Mouse (Mus musculus): ENCODE measurements around the gene Smg6. TPM values are rescaled to one million over a fixed set of nuclear protein-coding genes. Genes with fewer than 3 reads are reported as not detected.
"Not testable (repeated sequence)": the region's sequence is repeated elsewhere in the genome, so short reads cannot be mapped to it uniquely, and the experiment has no call there.

Gene Smg6
- polyA plus RNA-seq, 1 experiment from 2014 or later = 21.3 TPM

DNA sequence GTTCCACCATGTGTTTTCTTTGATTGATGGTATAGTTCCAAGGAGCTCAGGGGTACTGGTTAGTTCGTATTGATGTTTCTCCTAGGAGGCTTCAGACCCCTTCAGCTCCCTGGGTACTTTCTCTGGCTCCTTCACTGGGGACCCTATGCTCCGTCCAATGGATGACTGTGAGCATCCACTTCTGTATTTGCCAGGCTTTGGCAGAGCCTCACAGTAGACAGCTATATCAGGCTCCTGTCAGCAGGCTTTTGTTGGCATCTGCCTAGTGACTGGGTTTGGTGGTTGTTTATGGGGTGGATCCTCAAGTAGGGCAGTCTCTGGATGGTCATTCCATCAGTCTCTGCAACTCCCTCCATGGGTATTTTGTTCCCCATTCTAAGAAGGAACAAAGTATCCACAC lies 83.9 kb downstream of the Smg6 start:
- H3K9ac ChIP-seq; H3K4me2 ChIP-seq (replicated peaks): not testable (repeated sequence)
- WGBS = 96% methylated on average over 2 of the region's 2 CpGs

GRCm38 (mm10) chr11:75012997-75013694 lies 87.5 kb downstream of the Smg6 start:
- Histone ChIP-seq H3K27ac (no peak overlapping the region), H3K9ac (no peak overlapping the region), H3K4me2 (replicated peaks) (no peak overlapping the region), H3K9me3 (no peaks in the 10 kb centered on the region), H3K27me3 (replicated peaks) (no peaks in the 10 kb centered on the region), H3K4me1 (peaks cover 26% of the 10 kb centered on the region), H3K4me3 (no peak overlapping the region), H3K36me3 (no peaks in the 10 kb centered on the region)
- no peak for ATAC-seq (ENCODE audit: low FRiP score, low read depth)
- 47% methylated on average over 12 of the region's 12 CpGs for WGBS

More for the DNA sequence above, 83.9 kb downstream of the Smg6 start:
- ATAC-seq (ENCODE audit: low FRiP score, low read depth); H3K27ac ChIP-seq; H3K36me3 ChIP-seq; H3K27me3 ChIP-seq (replicated peaks); H3K9me3 ChIP-seq; H3K4me3 ChIP-seq: not testable (repeated sequence)
- H3K4me1 ChIP-seq = peaks cover 16% of the 10 kb centered on the region

DNA sequence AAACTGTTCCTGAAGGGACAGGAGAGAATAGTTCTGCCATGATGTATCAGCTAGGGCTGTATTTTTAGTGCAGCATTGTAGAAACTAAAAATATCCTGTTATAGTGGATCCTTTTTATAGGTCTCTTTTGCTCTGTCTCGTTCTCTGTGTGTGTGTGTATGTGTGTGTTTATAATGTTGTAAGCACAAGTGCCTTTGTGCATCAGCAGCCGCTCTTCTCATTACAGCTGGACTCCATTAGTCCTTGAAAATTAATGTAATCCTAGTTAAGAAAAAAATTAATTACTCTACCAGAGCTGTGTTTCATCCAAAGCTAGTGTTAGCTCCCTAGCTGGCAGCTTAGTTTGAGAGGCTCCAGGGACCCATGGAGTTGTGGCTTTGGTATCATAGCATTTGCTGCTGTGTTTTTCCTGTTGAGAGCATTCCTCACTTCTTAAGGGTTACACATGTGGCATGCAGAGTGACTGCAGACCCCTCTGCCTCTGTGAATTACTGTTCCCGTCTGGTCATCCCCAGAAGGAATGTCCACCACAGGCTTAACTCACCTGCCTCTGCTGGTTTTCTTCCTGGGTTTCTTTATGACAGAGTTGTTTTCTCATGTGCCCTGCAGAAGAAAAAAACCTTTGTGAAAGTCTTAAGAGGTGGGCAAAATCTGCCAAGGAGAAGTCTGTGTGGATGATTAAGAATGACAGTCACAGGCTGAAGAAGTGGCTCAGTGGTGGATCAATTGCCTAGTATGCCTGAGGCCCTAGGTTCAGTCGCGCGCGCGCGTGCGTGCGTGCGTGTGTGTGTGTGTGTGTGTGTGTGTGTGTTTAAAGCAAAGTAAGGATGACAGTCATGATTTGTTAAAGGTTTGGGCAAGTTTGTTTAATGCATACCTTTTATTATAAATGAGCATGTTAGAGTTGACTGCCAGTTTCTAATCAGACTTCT lies 88.4 kb downstream of the Smg6 start:
- ATAC-seq (ENCODE audit: low FRiP score, low read depth) = no peak
- no peak overlapping the region for H3K9ac ChIP-seq

DNA sequence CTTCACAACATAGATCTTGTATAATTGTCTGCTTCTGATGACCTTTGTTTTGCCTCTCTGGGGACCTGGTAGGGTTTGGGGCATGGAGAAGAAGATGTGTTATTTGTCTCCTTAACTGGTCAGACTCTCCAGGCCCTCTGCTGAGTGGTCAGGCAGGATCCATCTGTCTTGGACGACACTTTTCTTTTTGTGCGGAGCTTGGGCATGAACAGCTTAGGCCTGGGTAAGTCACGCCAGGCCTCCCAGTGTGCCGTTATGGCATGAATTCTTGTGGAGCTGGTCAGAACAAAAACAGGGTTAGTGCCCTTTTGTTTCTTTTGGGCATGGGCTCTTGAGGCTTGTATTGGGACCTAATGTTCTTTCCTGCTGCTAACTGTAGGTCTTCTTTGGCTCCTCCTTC lies 89.2 kb downstream of the Smg6 start:
- no peaks in the 10 kb centered on the region for H3K9me3 ChIP-seq
- H3K4me1 ChIP-seq = peaks cover 26% of the 10 kb centered on the region
- no peak overlapping the region for H3K27ac ChIP-seq
- H3K9ac ChIP-seq = no peak overlapping the region
- no peak for ATAC-seq (ENCODE audit: low FRiP score, low read depth)
- H3K4me3 ChIP-seq = no peak overlapping the region
- 22% methylated on average over 4 of the region's 4 CpGs for WGBS
- H3K27me3 ChIP-seq (replicated peaks) = no peaks in the 10 kb centered on the region
- no peak overlapping the region for H3K4me2 ChIP-seq (replicated peaks)
- H3K36me3 ChIP-seq = no peaks in the 10 kb centered on the region

More for the DNA sequence above, 88.4 kb downstream of the Smg6 start:
- WGBS = 78% methylated on average over 12 of the region's 12 CpGs
- H3K4me1 ChIP-seq = peaks cover 26% of the 10 kb centered on the region
- no peaks in the 10 kb centered on the region for H3K36me3 ChIP-seq
- H3K9me3 ChIP-seq = no peaks in the 10 kb centered on the region
- H3K27ac ChIP-seq = no peak overlapping the region
- no peaks in the 10 kb centered on the region for H3K27me3 ChIP-seq (replicated peaks)
- no peak overlapping the region; the same call in 1 of the 2 replicates for H3K4me2 ChIP-seq (replicated peaks)
- no peak overlapping the region for H3K4me3 ChIP-seq

- Histone ChIP-seq H3K27ac (no peak overlapping the region), H3K27me3 (replicated peaks) (no peaks in the 10 kb centered on the region), H3K4me3 (no peak overlapping the region), H3K4me2 (replicated peaks) (no peak overlapping the region), H3K9ac (no peak overlapping the region), H3K9me3 (no peaks in the 10 kb centered on the region), H3K36me3 (no peaks in the 10 kb centered on the region), H3K4me1 (peaks cover 26% of the 10 kb centered on the region)
- 60% methylated on average over 7 of the region's 7 CpGs for WGBS
- no peak for ATAC-seq (ENCODE audit: low FRiP score, low read depth)
Observed at GRCm38 (mm10) chr11:75015453-75015871, 89.8 kb downstream of the Smg6 start.

DNA sequence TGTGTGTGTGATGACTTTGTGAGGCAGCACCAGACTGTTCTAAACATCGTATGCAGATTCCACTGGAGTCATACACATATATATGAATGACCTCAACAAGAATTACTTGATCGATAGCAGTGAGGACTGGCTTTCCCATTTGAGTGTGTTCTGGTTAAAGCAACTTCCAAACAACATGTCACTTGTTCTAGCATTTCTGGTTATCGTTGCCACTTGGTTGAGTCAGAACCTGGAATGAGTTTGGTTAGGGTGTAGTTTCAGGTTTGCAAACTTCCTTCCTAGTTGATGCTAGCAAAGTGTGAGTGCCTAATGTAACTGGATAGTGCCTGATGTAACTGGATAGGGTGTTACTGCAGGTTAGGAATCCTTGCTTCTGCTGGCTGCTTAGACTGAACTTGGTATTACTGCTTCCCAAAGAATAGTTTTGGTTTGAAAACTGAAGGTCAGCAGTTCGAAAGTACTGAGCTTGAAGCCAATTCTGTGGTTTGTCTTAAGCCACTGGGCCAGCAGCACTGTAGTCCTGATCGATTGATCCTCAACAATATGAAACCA lies 90.8 kb downstream of the Smg6 start:
- Histone ChIP-seq H3K4me1 (peaks cover 26% of the 10 kb centered on the region), H3K9ac (no peak overlapping the region), H3K4me3 (no peak overlapping the region), H3K27ac (no peak overlapping the region), H3K4me2 (replicated peaks) (no peak overlapping the region), H3K27me3 (replicated peaks) (no peaks in the 10 kb centered on the region), H3K9me3 (no peaks in the 10 kb centered on the region), H3K36me3 (no peaks in the 10 kb centered on the region; the same call in 1 of the 2 replicates)
- 94% methylated on average over 5 of the region's 5 CpGs for WGBS
- no peak for ATAC-seq (ENCODE audit: low FRiP score, low read depth)

DNA sequence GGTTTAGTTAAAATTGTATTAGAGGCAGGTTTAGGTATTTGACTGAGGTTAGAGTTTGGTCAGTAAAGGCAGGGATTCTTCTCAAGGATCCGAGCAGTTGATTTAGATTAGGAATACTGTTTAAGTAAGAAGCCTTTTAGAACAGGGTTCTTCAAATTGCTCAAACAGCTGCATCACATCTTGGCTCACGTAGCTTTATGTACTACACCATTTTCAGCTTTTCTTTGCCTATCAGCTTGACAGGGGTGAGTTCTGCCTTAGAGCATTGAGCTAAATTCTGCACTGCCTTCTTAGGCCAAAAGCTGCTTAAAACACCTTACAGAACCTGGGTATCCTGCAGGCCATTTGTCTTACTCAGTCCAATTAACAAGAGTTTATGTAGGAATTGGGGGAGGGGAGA lies 92.2 kb downstream of the Smg6 start:
- 84% methylated on average over 2 of the region's 2 CpGs for WGBS
- no peak overlapping the region for H3K27ac ChIP-seq
- peaks cover 24% of the 10 kb centered on the region for H3K4me1 ChIP-seq

GRCm38 (mm10) chr11:75026977-75027376 lies 101.4 kb downstream of the Smg6 start:
- ATAC-seq (ENCODE audit: low FRiP score, low read depth) = no peak
- Histone ChIP-seq H3K36me3 (peaks cover 5% of the 10 kb centered on the region; the same call in 1 of the 2 replicates), H3K4me2 (replicated peaks) (no peak overlapping the region), H3K4me3 (no peak overlapping the region), H3K9ac (no peak overlapping the region), H3K9me3 (no peaks in the 10 kb centered on the region), H3K4me1 (no peaks in the 10 kb centered on the region; the same call in 1 of the 2 replicates), H3K27ac (no peak overlapping the region), H3K27me3 (replicated peaks) (no peaks in the 10 kb centered on the region)
- WGBS = 88% methylated on average over 3 of the region's 3 CpGs

More for the DNA sequence above, 92.2 kb downstream of the Smg6 start:
- Histone ChIP-seq H3K9ac (no peak overlapping the region), H3K4me2 (replicated peaks) (no peak overlapping the region), H3K4me3 (no peak overlapping the region), H3K27me3 (replicated peaks) (no peaks in the 10 kb centered on the region), H3K9me3 (no peaks in the 10 kb centered on the region), H3K36me3 (no peaks in the 10 kb centered on the region; the same call in 1 of the 2 replicates)
- no peak for ATAC-seq (ENCODE audit: low FRiP score, low read depth)

DNA sequence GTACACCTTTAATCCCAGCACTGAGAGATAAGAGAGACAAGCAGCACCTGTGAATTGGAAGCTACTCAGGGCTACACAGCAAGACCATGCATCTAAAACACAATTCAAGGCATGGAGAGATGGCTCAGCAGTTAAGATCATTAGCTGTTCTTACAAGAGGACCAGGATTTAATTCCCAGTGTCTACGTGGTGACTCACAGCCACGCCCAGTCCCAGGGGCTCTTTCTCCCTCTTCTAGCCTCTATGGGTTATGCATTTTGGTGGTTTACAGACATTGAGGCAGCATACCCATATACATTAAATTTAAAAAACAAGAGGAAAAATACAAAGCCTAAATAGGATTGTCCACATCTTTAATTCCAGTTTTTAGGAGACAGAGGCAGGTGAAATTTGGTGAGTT lies 102.0 kb downstream of the Smg6 start:
- 81% methylated on average over 2 of the region's 2 CpGs for WGBS
- H3K4me3 ChIP-seq = no peak overlapping the region
- H3K36me3 ChIP-seq = peaks cover 5% of the 10 kb centered on the region; the same call in 1 of the 2 replicates
- H3K4me2 ChIP-seq (replicated peaks) = no peak overlapping the region
- H3K27me3 ChIP-seq (replicated peaks) = no peaks in the 10 kb centered on the region
- H3K9me3 ChIP-seq = no peaks in the 10 kb centered on the region
- H3K4me1 ChIP-seq = no peaks in the 10 kb centered on the region; the same call in 1 of the 2 replicates
- no peak for ATAC-seq (ENCODE audit: low FRiP score, low read depth)
- no peak overlapping the region for H3K27ac ChIP-seq
- H3K9ac ChIP-seq = no peak overlapping the region

GRCm38 (mm10) chr11:75031251-75031650 lies 105.6 kb downstream of the Smg6 start:
- Histone ChIP-seq H3K4me2 (replicated peaks) (no peak overlapping the region), H3K4me3 (no peak overlapping the region), H3K4me1 (no peaks in the 10 kb centered on the region; the same call in 1 of the 2 replicates), H3K9me3 (no peaks in the 10 kb centered on the region), H3K9ac (no peak overlapping the region), H3K36me3 (peaks cover 5% of the 10 kb centered on the region; the same call in 1 of the 2 replicates), H3K27ac (no peak overlapping the region), H3K27me3 (replicated peaks) (no peaks in the 10 kb centered on the region)
- 67% methylated on average over 2 of the region's 2 CpGs for WGBS
- ATAC-seq (ENCODE audit: low FRiP score, low read depth) = no peak

GRCm38 (mm10) chr11:75032946-75033345 lies 107.3 kb downstream of the Smg6 start:
- no peak overlapping the region for H3K4me3 ChIP-seq
- no peak overlapping the region for H3K4me2 ChIP-seq (replicated peaks)
- WGBS = 88% methylated on average over 2 of the region's 2 CpGs
- H3K27me3 ChIP-seq (replicated peaks) = no peaks in the 10 kb centered on the region
- H3K9ac ChIP-seq = no peak overlapping the region
- no peaks in the 10 kb centered on the region; the same call in 1 of the 2 replicates for H3K4me1 ChIP-seq
- no peak for ATAC-seq (ENCODE audit: low FRiP score, low read depth)
- H3K27ac ChIP-seq = no peak overlapping the region
- H3K36me3 ChIP-seq = peaks cover 5% of the 10 kb centered on the region; the same call in 1 of the 2 replicates
- H3K9me3 ChIP-seq = no peaks in the 10 kb centered on the region

DNA sequence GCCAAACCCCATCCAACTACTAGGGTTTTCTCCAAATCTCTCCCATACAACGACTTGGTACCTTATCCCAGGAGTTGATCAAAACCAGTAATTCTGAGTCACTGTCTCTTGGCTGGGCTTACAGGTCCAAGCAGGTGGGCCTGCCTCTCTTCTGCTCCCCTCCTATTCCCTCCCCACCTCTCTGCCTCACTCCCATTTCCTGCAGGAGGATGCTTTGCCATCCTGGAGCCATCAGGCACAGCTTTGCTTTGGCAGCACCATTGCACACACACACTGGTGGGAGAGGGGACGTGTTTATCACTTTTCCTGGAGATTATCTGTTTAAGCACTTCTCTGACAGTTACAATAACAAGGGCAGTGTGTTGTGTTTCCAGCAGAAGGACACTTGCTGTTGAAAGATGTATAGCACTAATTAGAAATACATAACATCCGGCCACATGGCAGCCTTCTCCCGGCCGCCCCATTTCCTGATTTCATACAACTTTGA lies 108.0 kb downstream of the Smg6 start:
- WGBS = 89% methylated on average over 5 of the region's 5 CpGs
- no peak for ATAC-seq (ENCODE audit: low FRiP score, low read depth)
- Histone ChIP-seq H3K4me2 (replicated peaks) (no peak overlapping the region), H3K4me3 (no peak overlapping the region), H3K27ac (no peak overlapping the region), H3K9ac (no peak overlapping the region), H3K9me3 (no peaks in the 10 kb centered on the region), H3K27me3 (replicated peaks) (no peaks in the 10 kb centered on the region), H3K4me1 (no peaks in the 10 kb centered on the region; the same call in 1 of the 2 replicates), H3K36me3 (peaks cover 5% of the 10 kb centered on the region; the same call in 1 of the 2 replicates)
